Mouse (Mus musculus): ENCODE measurements around the gene Runx1. TPM values are rescaled to one million over a fixed set of nuclear protein-coding genes. Genes with fewer than 3 reads are reported as not detected.

Gene Runx1
- 0.73 TPM for polyA plus RNA-seq (2014; fragmentation: Illumina TruSeq; extraction: RNeasy Lipid Tissue Mini Kit (QIAGEN cat#74804); ENCODE audit: low read depth, low replicate concordance)

DNA sequence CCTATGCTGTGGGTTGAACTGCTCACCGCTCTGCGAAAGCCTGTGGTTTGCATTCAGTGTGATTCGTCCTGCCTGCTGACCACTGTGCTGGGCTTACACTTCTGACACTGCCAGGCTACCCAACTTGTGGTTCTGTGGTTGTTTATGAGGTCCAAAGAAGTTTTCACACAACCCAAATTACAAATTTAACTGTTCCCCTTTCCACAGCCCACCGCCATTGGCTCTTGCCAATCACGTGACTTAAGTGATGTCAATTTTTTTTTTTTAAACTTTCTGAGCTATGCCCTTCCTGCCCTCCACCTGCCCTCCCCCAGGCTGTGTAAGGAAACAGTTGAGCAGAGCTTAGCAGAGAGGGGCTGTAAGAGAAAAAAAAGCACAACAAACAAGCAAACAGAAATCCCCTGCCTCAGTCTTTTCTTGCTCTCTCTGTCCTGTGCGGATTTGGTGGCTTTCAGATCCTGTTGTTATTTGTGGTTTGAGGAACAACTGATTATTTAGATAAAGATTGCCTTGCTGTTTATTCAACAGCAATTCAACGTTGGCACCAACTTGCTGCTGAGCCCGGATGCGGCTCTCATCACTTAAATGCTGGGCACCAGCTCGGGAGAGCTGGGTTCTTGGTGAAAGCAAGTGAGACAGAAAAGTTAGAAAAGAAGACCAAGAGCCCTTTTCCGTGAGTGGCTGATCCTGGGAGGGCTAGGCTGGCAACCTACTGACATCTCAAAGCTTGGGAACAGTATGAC lies at the start of gene Runx1:
TSS of gene Runx1 (minus strand) at position 242 of the 743 bp plus-strand sequence.

Data from heart, adult 10 weeks (tissue).